Mouse (Mus musculus): ENCODE results near the gene Foxo3. TPM values are rescaled to one million over a fixed set of nuclear protein-coding genes. Genes with fewer than 3 reads are reported as not detected.
A peak's percentile ranks its signal among the peaks of the same experiment; 100 is the strongest.

The Foxo3 gene
- polyA plus RNA-seq, 1 experiment from 2014 or later = 6.5 TPM

DNA sequence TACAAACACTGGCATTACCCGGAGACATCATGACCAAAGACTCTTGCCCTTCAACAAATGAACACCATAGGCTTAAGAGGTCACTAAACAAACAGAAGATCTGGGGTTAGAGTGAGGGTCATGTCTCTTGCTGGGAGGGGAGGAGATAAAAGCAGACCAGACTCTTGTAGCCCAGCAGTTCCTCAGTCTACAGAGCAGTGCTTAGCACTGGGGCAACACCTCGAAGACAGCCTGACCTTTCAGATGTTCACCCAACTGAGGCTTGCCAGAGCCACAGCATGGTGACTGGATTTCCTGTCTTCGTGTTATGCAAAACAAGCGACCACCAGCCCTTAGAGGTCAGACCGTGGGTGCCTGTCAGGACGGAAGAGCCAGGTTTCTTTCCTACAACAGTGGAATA, 83.6 kb downstream of the Foxo3 start:
- Histone ChIP-seq H3K9ac (no peak overlapping the region), H3K27ac (no peak overlapping the region), H3K27me3 (no peaks in the 10 kb centered on the region), H3K4me3 (no peak overlapping the region), H3K9me3 (peaks cover 8% of the 10 kb centered on the region; the same call in 1 of the 2 replicates), H3K36me3 (peaks cover 16% of the 10 kb centered on the region), H3K4me1 (peaks cover 40% of the 10 kb centered on the region), H3K4me2 (replicated peaks) (no peak overlapping the region)
- ATAC-seq (ENCODE audit: insufficient number of reproducible peaks, insufficient read depth, low FRiP score, low TSS enrichment) = no peak
- 16% methylated on average over 6 of the region's 6 CpGs for WGBS

DNA sequence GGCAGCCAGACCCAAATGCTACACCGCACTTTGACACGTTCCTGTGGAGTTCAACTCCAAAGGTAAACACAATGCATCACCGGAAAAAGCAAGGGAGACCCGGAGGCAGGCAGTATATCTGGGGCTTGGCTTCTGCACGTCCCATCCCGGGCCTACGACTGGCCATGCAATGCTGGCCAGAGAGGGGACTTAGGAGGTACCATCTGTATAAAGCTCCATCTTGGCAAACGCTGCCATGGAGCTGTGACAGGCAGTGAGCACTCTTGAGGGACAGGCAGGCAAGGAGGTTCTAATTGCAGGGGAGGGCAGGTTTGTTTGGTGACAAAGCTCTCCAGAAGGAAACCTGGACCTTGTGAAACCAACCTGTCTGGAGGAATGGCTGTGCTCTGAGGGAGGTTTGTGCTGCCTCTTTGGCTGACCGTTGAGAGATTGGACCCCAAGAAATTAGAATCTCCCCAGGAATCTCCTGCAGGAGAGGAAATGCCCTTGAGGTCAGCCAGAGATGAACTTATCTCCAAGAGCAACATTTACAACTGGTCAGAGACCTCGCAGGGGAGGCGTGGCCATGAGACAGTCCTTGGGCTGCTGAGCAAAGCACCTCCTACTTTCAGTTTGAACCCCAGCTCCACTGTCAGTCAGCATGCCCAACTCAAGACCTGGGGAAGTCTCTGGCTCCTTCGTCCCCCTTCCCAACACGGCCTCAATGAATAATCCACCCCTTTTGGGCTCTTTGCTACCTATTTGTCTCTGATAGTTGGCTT, 86.7 kb downstream of the Foxo3 start:
- no peak for ATAC-seq (ENCODE audit: insufficient number of reproducible peaks, insufficient read depth, low FRiP score, low TSS enrichment)
- Histone ChIP-seq H3K9ac (no peak overlapping the region), H3K9me3 (no peaks in the 10 kb centered on the region), H3K27me3 (no peaks in the 10 kb centered on the region), H3K4me2 (replicated peaks) (no peak overlapping the region), H3K36me3 (peaks cover 7% of the 10 kb centered on the region; the same call in 1 of the 2 replicates), H3K27ac (no peak overlapping the region), H3K4me3 (no peak overlapping the region), H3K4me1 (peaks cover 31% of the 10 kb centered on the region)
- WGBS = 74% methylated on average over 13 of the region's 13 CpGs

DNA sequence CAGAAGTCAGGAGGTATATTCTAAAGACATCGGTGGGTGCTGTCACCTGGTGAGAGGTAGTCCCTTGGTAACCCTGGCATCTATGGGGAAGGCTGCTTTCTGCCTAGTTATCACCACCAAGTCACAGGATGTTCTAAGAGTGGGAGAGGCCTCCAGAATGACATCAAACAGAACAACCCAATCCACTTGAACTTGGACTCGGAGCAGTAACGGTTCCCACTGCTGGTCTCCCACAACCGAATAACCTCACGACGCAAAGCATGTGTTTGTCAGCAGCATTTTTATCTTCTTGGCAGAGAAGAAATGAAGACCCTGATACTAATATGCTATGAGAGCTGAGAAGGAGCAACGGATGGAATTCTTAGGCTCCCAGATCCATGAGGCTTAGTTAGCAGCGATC, 87.5 kb downstream of the Foxo3 start:
- 86% methylated on average over 8 of the region's 8 CpGs for WGBS
- Histone ChIP-seq H3K4me1 (peaks cover 29% of the 10 kb centered on the region), H3K36me3 (peaks cover 12% of the 10 kb centered on the region; the same call in 1 of the 2 replicates), H3K4me3 (no peak overlapping the region), H3K27me3 (no peaks in the 10 kb centered on the region), H3K9me3 (no peaks in the 10 kb centered on the region), H3K9ac (no peak overlapping the region), H3K27ac (no peak overlapping the region), H3K4me2 (replicated peaks) (no peak overlapping the region)
- no peak for ATAC-seq (ENCODE audit: insufficient number of reproducible peaks, insufficient read depth, low FRiP score, low TSS enrichment)

DNA sequence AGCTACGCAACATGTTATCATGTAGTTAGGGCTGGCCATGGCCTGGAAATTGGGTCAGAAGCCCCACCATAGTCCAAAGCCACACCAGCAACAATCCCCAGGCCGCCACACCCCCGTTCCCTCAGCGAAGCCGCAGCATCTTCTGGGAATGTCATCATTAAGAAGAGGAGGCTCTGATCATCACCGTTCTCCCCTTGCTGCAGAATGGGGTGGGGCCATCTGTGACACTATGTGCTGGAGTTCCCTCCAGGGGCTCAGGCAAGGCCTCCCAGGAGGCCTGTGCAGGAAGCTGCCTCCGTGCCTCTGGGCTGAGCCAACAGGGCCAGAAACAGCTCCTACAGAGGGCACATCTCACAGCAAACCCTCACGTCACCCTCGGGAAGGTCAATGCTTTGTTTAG, 88.5 kb downstream of the Foxo3 start:
- Histone ChIP-seq H3K27me3 (no peaks in the 10 kb centered on the region), H3K4me3 (no peak overlapping the region), H3K4me1 (peaks cover 23% of the 10 kb centered on the region), H3K9ac (no peak overlapping the region), H3K36me3 (peaks cover 20% of the 10 kb centered on the region; the same call in 1 of the 2 replicates), H3K27ac (no peak overlapping the region), H3K4me2 (replicated peaks) (no peak overlapping the region), H3K9me3 (no peaks in the 10 kb centered on the region)
- ATAC-seq (ENCODE audit: insufficient number of reproducible peaks, insufficient read depth, low FRiP score, low TSS enrichment) = no peak
- 57% methylated on average over 9 of the region's 9 CpGs for WGBS

DNA sequence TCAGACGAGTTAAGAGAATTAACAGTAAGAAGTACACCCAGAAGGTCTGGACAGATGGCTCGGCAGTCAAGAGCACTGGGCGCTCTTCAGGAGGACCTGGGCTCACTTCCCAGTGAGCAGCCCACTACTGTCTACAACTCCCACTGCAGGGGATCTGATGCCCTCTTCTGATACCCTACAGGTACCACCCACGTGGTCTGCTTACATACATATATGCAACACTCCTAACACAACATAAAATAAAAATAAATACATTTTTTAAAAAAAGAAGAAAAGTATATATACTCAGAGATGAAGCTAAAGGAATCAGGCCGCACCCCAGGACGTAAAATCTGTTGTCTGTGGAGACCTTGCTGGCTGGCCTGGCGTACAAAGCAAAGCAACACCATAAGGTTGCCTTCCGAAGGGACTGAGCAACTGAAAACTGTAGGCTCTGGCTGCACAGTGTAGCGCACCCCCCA, 89.6 kb downstream of the Foxo3 start:
- no peak for ATAC-seq (ENCODE audit: insufficient number of reproducible peaks, insufficient read depth, low FRiP score, low TSS enrichment)
- peaks cover 22% of the 10 kb centered on the region for H3K4me1 ChIP-seq
- no peak overlapping the region for H3K4me2 ChIP-seq (replicated peaks)
- no peak overlapping the region for H3K9ac ChIP-seq
- no peaks in the 10 kb centered on the region for H3K9me3 ChIP-seq
- peaks cover 20% of the 10 kb centered on the region; the same call in 1 of the 2 replicates for H3K36me3 ChIP-seq
- no peak overlapping the region for H3K4me3 ChIP-seq
- WGBS = 82% methylated on average over 9 of the region's 9 CpGs
- no peaks in the 10 kb centered on the region for H3K27me3 ChIP-seq
- no peak overlapping the region for H3K27ac ChIP-seq

DNA sequence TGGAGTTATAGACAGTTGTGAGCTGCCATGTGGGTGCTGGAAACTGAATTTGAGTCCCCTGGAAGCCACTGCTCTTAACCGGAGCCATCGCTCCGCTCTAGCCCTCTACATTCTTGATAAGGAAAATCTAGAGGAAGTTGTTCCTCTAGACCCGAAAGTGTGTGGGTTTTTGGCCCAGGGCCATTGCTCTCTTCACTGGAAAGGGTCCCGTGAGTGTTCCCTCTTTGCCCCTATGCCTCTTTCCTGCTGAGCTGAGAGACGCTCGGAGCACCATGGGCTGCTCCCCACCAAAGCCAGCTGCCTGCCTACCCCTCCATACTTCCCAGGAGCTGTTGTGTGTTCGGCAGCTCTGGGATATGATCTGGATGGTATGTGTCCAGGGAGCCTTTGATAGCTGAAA, 96.2 kb downstream of the Foxo3 start:
- Histone ChIP-seq H3K27ac (no peak overlapping the region), H3K27me3 (no peaks in the 10 kb centered on the region), H3K9ac (no peak overlapping the region), H3K4me1 (no peaks in the 10 kb centered on the region), H3K9me3 (no peaks in the 10 kb centered on the region), H3K36me3 (peaks cover 16% of the 10 kb centered on the region; the same call in 1 of the 2 replicates), H3K4me2 (replicated peaks) (no peak overlapping the region), H3K4me3 (no peak overlapping the region)
- 87% methylated on average over 8 of the region's 8 CpGs for WGBS
- ATAC-seq (ENCODE audit: insufficient number of reproducible peaks, insufficient read depth, low FRiP score, low TSS enrichment) = no peak

DNA sequence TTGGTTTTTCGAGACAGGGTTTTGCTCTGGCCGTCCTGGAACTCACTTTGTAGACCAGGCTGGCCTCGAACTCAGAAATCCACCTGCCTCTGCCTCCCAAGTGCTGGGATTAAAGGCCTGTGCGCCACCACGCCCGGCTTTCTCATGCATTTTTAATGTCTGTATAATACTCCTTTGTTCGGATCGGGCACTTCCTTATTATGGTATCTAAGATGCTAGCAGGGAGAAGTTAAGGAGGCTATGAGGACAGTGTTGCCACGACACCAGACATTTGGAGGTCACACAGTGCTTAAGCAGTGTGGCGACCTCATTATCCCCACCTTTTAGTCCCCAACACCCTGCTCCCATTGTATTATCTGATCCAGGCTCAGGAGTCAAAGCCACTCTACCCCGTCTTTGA, 97.8 kb downstream of the Foxo3 start:
- 93% methylated on average over 11 of the region's 11 CpGs for WGBS
- Histone ChIP-seq H3K4me3 (no peak overlapping the region), H3K4me2 (replicated peaks) (no peak overlapping the region), H3K36me3 (0 out of 2 replicates have a peak, but pooled peaks cover 5% of the 10 kb centered on the region), H3K4me1 (0 out of 2 replicates have a peak, but pooled peaks cover 3% of the 10 kb centered on the region), H3K27ac (no peak overlapping the region), H3K27me3 (no peaks in the 10 kb centered on the region), H3K9ac (no peak overlapping the region), H3K9me3 (no peaks in the 10 kb centered on the region)
- no peak for ATAC-seq (ENCODE audit: insufficient number of reproducible peaks, insufficient read depth, low FRiP score, low TSS enrichment)

DNA sequence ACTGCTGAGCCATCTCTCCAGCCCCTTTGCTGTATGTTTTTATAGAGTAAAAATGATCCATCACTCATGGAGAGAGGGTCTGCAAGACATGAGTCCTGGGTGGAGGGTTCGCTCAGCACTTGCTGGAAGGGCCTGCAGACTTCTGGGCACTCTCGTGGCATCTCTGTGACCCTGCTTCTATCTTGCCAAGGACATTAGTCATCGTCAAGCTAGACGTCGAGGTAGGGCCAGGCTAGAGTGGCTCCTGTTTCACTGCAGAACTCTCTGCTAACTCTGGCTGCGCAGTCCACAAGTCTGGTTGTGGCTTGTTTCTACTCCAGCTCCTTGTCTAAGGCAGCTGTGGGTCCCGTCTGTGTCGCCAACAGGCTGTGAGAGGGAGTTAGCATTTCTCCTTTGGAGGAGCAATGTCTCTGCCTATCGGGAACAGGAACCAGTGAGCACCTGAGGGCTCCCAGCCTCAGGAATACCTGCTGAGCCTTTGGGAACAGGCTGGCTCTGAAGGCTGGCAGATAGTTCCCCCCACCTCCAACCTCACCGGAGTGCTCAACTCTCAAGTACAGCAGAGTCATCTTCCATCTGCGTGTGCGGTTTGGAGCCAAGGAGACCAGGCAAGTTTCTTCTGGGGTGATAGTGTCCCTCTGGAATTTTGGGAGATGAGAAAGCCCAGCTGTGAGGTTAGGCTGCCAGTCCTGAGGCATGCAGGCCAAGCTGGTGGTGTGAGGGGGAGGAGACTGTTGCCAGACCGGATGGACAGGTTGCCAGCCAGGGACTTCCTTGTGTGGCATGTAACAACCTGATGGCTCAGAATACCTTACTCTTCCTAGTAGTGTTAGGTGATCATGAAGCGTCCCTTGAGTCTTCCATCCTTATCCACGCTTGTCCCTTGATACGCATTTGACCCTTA, 98.5 kb downstream of the Foxo3 start:
- Histone ChIP-seq H3K27ac (no peak overlapping the region), H3K27me3 (no peaks in the 10 kb centered on the region), H3K4me2 (replicated peaks) (no peak overlapping the region), H3K9ac (no peak overlapping the region), H3K9me3 (no peaks in the 10 kb centered on the region), H3K36me3 (no peaks in the 10 kb centered on the region), H3K4me3 (no peak overlapping the region), H3K4me1 (0 out of 2 replicates have a peak, but pooled peaks cover 6% of the 10 kb centered on the region)
- WGBS = 89% methylated on average over 16 of the region's 16 CpGs
- ATAC-seq (ENCODE audit: insufficient number of reproducible peaks, insufficient read depth, low FRiP score, low TSS enrichment) = no peak

DNA sequence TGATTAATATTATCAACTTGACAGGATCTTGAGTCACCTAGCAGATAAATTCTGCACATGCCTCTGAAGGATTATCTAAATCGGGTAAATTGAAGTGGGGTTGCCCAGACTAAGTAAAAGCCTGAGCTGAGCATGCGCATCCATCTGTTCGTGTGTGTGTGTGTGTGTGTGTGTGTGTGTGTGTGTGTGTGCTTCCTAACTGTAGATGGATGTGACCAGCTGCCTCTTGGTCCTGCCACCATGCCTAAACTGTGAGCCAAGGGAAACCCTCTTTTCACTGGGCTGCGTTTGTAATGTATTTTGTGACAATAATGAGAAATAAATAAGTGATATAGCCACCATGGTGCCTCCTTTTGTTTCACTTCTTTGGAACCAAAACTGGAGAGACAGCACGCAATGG, 102.3 kb downstream of the Foxo3 start:
- Histone ChIP-seq H3K27ac (no peak overlapping the region), H3K36me3 (no peaks in the 10 kb centered on the region), H3K9ac (no peak overlapping the region), H3K4me2 (replicated peaks) (no peak overlapping the region), H3K9me3 (no peaks in the 10 kb centered on the region), H3K27me3 (no peaks in the 10 kb centered on the region), H3K4me1 (peaks cover 18% of the 10 kb centered on the region), H3K4me3 (no peak overlapping the region)
- WGBS = 74% methylated on average over 5 of the region's 5 CpGs
- no peak for ATAC-seq (ENCODE audit: insufficient number of reproducible peaks, insufficient read depth, low FRiP score, low TSS enrichment)

DNA sequence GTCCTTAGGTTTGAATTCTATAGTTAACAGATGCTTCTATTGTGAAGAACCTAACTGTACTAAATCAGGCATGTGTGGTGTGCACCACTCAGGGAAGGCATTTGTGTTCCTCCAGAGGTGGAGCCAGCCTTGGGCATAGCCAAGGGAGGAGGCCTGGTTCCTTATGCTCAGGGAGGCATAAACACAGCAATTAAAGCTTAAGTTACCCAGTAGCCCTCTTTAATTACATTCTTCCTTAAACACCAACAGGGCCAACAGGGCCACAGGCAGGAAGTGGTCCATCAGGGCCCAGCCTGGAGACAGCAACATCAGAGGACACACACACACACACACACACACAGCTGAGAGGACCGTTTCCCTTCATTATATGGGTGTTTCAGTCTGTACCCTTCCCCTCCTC, 102.7 kb downstream of the Foxo3 start:
- H3K9ac ChIP-seq = no peak overlapping the region
- no peak overlapping the region for H3K4me2 ChIP-seq (replicated peaks)
- no peaks in the 10 kb centered on the region for H3K27me3 ChIP-seq
- H3K4me3 ChIP-seq = no peak overlapping the region
- peaks cover 18% of the 10 kb centered on the region for H3K4me1 ChIP-seq
- H3K27ac ChIP-seq = no peak overlapping the region
- H3K36me3 ChIP-seq = no peaks in the 10 kb centered on the region
- 18% methylated on average over 1 of the region's 1 CpGs for WGBS
- no peaks in the 10 kb centered on the region for H3K9me3 ChIP-seq
- ATAC-seq (ENCODE audit: insufficient number of reproducible peaks, insufficient read depth, low FRiP score, low TSS enrichment) = no peak

DNA sequence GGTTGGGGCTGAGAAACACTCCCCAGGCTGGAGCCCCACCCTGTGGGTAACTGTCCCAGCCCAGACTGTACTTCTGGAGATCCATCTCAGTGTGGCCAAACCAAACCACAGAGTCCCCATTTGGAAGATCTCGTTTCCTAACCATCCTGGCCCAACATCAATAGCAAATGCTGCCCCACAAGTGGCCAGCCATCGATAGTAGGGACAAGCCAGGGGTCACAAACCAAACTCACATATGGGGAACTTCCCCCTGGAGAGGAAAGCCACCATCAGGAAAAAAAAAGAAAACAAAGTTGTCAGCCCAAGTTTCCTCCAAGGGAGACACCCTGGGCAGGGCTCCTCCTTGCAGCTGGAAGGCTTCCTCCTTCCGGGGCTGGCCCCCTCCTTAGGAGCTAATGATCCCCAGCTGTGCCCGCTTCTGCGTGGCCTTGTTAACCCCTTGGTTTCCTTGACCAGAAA, 105.6 kb downstream of the Foxo3 start:
- H3K9me3 ChIP-seq = no peaks in the 10 kb centered on the region
- ATAC-seq (ENCODE audit: insufficient number of reproducible peaks, insufficient read depth, low FRiP score, low TSS enrichment) = no peak
- H3K36me3 ChIP-seq = no peaks in the 10 kb centered on the region
- peaks cover 18% of the 10 kb centered on the region for H3K4me1 ChIP-seq
- H3K9ac ChIP-seq = no peak overlapping the region
- H3K4me2 ChIP-seq (replicated peaks) = no peak overlapping the region; the same call in 1 of the 2 replicates
- H3K27ac ChIP-seq = peak overlapping the region; percentile 64; the same call in 1 of the 2 replicates
- H3K27me3 ChIP-seq = no peaks in the 10 kb centered on the region
- 4% methylated on average over 5 of the region's 5 CpGs for WGBS
- no peak overlapping the region for H3K4me3 ChIP-seq
